Mouse (Mus musculus) lung, adult 2 months (tissue): Measurements from ENCODE around the gene Csnk1e.

Experiments used
- CTCF ChIP-seq: fragments of 200-500 bp; IDR thresholded peaks from 2 replicates; pipeline ENCODE4 v1.5.1; 2011; ENCODE audit warnings: mild to moderate bottlenecking, low read length, control low read depth; ENCODE audit not compliant: insufficient read depth
- POLR2A ChIP-seq: fragments of 200-500 bp; IDR thresholded peaks from 2 replicates; pipeline ENCODE4 v1.6.1; 2011; ENCODE audit warnings: low read depth, mild to moderate bottlenecking, control low read depth, low read length, borderline replicate concordance; ENCODE audit errors: extremely low read depth

GRCm38 (mm10) chr15:79432328-79432727 is 23.0 kb downstream of the Csnk1e start:
- TF ChIP-seq CTCF: no peak
- TF ChIP-seq POLR2A: no peak
